Mouse (Mus musculus) cerebellum, postnatal 10 days (tissue): Measurements from ENCODE around the gene AI464131.
"Not testable (repeated sequence)": the region's sequence is repeated elsewhere in the genome, so short reads cannot be mapped to it uniquely, and the experiment has no call there.

Experiments used
- DNase-seq, 2 experiments: peaks; one replicate each; pipeline ENCODE4 v3.0.0; 2021; ENCODE audit warnings: mixed read lengths in 2 of 2

AI464131 gene

DNA sequence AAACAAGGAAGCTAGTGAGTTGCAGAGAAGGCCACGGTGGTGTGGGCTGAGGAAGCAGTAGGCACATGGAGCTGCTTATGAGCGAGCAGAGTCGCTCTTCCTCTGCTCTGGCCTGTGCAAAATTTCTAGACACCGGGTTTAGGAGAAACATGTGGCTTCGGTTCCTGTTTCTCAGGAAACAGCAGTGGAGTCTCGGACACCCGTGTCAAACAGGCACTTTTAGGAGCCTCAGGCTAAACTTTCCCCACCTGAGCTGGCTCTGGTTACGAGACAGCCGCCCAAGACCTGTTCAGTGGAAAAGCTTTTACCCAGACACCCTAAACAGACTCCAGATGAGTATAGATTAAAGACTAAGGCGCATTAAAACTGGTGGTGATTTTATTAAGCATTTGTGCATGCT lies 33.7 kb downstream of the AI464131 start:
- DNase-seq: no peak

DNA sequence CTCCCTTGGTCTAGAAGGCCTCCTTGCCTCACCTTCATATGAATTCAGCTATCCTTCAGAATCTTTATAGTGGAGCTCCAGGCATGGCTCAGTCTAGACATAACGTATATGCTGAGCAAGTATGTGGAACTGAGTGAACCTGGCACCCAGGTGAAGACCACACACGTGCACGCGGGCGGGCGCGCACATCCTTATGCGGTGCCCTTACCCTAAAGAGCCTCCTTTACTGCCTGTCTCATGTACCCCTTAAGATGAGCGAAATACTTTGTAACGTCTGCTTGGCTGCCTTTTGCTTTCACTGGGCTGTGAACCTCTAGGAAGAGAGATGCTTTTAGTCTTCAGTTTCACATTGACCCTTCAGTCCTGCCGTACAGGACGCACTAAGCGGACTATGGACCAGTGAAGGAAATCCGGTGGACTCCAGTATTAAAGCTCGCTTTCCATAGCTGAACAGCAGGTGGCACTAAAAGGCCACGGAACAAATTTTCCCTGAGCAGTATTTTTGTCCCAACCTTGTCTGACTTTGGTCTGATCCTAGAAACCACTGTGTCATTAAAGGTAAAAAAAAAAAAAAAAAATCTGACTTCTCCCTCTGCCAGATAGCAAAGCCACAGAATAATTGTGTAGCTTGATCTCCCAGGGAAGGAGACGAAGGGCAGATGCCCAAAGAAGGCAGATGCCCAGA lies 34.3 kb downstream of the AI464131 start:
- DNase-seq: peak; percentile 83 to 86

DNA sequence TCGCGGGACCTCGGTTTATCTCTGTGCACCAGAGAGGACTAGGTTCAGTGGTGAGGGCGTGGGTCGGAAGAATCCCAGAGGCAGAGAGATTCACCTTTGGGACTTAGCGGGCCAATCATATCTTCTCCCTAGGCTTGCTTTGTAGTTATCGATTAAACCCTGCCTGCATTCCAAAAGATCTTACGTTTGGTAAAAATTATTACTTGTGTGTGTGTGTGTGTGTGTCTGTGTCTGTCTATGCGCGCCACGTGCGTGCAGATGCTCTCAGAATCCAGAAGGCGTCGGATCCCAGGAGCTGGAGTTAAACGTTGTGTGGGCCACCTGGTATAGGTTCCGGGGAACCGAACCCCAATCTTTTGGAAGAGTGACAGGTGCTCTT lies 37.6 kb downstream of the AI464131 start:
- no peak for DNase-seq

DNA sequence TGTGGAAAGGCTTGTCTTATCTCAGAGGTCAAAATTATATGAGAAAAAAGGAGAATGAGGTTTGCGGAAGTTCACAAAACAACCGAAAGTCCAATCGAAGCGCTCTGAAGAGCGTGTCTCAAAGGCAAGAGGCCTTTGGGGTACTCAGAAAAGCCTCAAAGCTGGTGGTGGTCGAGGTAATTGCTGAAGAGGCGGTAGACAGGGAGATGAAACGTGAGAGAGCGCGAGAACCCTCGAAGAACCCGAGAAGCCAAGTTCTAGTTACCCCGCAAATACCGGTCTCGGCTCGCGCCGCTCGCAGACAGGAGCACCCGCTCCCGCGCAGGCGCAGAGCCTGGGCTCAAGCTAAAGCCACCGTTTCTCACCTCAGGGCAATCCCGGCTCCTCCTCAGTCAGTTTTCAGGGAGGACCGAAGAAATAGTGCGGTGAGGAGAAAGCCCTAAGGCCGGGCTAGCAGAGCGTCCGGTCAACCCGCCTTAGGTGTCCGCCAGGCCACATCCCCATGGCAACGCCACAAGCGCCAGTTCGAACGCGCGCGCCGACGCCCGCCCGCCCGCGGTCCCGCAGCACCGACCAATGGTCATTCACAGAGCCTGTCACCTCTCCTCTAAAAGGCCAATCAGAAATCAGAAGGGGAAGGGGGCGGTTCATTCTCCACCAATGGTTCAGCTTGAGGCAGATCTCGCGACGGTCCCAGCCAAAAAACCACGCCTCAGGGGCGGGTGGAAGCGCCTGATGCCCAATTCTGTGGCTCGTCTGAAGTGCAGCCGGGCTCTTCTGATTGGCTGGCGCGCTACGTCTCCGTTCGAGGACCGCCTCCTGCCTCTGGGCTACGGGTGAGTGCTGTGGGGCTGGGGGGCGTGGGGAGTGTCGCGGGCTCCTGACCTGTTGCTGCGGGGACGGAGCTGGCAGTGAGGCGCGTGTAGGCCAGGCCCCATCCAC lies 38.3 kb downstream of the AI464131 start, which contains the start of the genes Kif24 and Nudt2:
TSS of gene Kif24 (minus strand) at position 543 of the 942 bp plus-strand sequence.
TSS of gene Nudt2 (plus strand) at position 807 of the 942 bp plus-strand sequence.
- DNase-seq: peak; percentile 98 to 99

DNA sequence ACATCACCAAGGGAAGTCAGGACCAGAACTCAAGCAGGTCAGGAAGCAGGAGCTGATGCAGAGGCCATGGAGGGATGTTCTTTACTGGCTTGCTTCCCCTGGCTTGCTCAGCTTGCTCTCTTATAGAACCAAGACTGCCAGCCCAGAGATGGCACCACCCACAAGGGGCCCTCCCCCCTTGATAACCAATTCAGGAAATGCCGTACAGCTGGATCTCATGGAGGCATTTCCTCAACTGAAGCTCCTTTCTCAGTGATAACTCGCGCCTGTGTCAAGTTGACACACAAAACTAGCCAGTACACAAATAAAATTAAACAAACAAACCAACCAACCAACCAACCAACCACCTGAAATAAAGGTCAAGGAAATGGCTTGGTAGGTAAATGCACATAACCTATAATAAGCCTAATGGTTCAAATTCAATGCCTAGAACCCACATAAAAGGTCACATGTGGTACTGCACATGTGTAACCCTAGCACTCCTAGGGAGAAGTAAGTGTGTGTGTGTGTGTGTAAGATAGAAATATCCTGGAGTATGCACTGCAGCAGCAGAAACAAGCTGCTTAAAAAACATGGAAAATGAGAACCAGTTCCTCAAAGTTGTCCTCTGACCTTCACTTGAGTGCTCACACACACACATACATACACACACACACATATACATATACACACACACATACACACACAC lies 39.7 kb downstream of the AI464131 start:
- not testable (repeated sequence) for DNase-seq

DNA sequence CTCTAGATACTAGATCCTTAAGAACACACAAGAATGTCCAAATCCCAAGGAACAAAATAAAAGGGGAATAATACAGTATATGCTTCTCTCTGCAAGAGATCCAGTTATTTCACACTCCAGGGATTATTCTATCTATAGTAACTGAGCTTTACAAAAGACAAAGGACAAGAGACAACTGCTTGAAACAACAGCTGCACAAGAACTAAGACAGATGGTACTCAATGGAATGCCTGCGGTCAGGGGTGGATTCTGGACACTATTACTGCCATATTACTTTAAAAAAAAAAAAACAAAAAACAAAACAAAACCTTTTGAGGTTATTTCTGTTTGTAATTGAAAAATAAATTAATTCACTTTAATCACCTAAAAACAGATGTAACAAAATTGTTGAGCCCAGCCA lies 42.2 kb downstream of the AI464131 start:
- DNase-seq: no peak

DNA sequence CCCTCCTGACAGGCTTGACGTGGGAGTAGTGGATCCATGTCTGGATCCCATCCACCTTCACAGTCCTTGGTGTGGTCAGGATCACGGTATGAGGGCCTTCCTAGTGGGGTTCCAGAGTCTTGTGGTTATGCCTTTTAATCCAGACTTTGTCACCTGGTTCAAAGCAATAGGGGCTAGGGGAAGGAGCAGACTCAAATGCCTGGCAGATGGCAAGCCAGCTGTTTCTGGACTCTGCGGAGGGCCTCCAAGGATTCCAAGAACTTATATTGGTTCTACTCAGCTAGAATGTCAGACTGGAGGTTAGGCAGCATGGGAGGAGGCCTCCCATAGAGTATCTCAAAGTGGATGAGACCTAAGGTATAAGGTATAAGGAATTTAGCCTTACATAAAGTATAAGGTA lies 55.3 kb downstream of the AI464131 start:
- DNase-seq: no peak
